Mouse (Mus musculus): Measurements from ENCODE around the gene Ccr10. TPM values are rescaled to one million over a fixed set of nuclear protein-coding genes. Genes with fewer than 3 reads are reported as not detected.

The Ccr10 gene
- polyA plus RNA-seq, 1 experiment from 2014 or later, result 0.33 TPM

GRCm38 (mm10) chr11:101176933-101177773 is 1.9 kb upstream of the Ccr10 start:
- Histone ChIP-seq H3K9me3 (ENCODE audit: control insufficient read depth, low read depth, low read length) (no peaks in the 10 kb centered on the region), H3K4me1 (ENCODE audit: control insufficient read depth, insufficient read depth, low read length) (peaks cover 33% of the 10 kb centered on the region), H3K9ac (replicated peaks; ENCODE audit: low read depth, low read length) (no peak overlapping the region), H3K4me3 (ENCODE audit: low read depth, low read length) (peak overlapping the region; percentile 6; the same call in 1 of the 2 replicates), H3K4me2 (replicated peaks; ENCODE audit: low read depth, low read length) (peak overlapping the region; percentile 49), H3K27me3 (ENCODE audit: control insufficient read depth, insufficient read depth, low read length) (peaks cover 8% of the 10 kb centered on the region; the same call in 1 of the 2 replicates), H3K36me3 (ENCODE audit: control insufficient read depth, insufficient read depth, low read length) (no peaks in the 10 kb centered on the region), H3K27ac (ENCODE audit: low read length) (no peak overlapping the region)
- WGBS, result 33% methylated on average over 22 of the region's 22 CpGs
- no peak for ATAC-seq (ENCODE audit: insufficient number of reproducible peaks, insufficient read depth, low FRiP score, low read depth)

- no peaks in the 10 kb centered on the region for H3K36me3 ChIP-seq (ENCODE audit: control insufficient read depth, insufficient read depth, low read length)
- peak overlapping the region; percentile 49 for H3K4me2 ChIP-seq (replicated peaks; ENCODE audit: low read depth, low read length)
- peaks cover 8% of the 10 kb centered on the region; the same call in 1 of the 2 replicates for H3K27me3 ChIP-seq (ENCODE audit: control insufficient read depth, insufficient read depth, low read length)
- peak overlapping the region; percentile 11 for H3K4me3 ChIP-seq (ENCODE audit: low read depth, low read length)
- ATAC-seq (ENCODE audit: insufficient number of reproducible peaks, insufficient read depth, low FRiP score, low read depth), result no peak
- no peaks in the 10 kb centered on the region for H3K9me3 ChIP-seq (ENCODE audit: control insufficient read depth, low read depth, low read length)
- H3K9ac ChIP-seq (replicated peaks; ENCODE audit: low read depth, low read length), result no peak overlapping the region
- WGBS, result 1% methylated on average over 25 of the region's 25 CpGs
- peaks cover 33% of the 10 kb centered on the region for H3K4me1 ChIP-seq (ENCODE audit: control insufficient read depth, insufficient read depth, low read length)
- H3K27ac ChIP-seq (ENCODE audit: low read length), result no peak overlapping the region
These were observed 961 bp upstream of the Ccr10 start for GRCm38 (mm10) chr11:101176117-101176691.

GRCm38 (mm10) chr11:101175636-101176116 is 433 bp upstream of the Ccr10 start:
- WGBS, result 13% methylated on average over 11 of the region's 11 CpGs
- ATAC-seq (ENCODE audit: insufficient number of reproducible peaks, insufficient read depth, low FRiP score, low read depth), result no peak
- H3K27ac ChIP-seq (ENCODE audit: low read length), result no peak overlapping the region
- peak overlapping the region; percentile 49 for H3K4me2 ChIP-seq (replicated peaks; ENCODE audit: low read depth, low read length)
- peak overlapping the region; percentile 11 for H3K4me3 ChIP-seq (ENCODE audit: low read depth, low read length)
- no peaks in the 10 kb centered on the region for H3K36me3 ChIP-seq (ENCODE audit: control insufficient read depth, insufficient read depth, low read length)
- H3K27me3 ChIP-seq (ENCODE audit: control insufficient read depth, insufficient read depth, low read length), result peaks cover 8% of the 10 kb centered on the region; the same call in 1 of the 2 replicates
- no peaks in the 10 kb centered on the region for H3K9me3 ChIP-seq (ENCODE audit: control insufficient read depth, low read depth, low read length)
- H3K4me1 ChIP-seq (ENCODE audit: control insufficient read depth, insufficient read depth, low read length), result peaks cover 33% of the 10 kb centered on the region
- H3K9ac ChIP-seq (replicated peaks; ENCODE audit: low read depth, low read length), result no peak overlapping the region

DNA sequence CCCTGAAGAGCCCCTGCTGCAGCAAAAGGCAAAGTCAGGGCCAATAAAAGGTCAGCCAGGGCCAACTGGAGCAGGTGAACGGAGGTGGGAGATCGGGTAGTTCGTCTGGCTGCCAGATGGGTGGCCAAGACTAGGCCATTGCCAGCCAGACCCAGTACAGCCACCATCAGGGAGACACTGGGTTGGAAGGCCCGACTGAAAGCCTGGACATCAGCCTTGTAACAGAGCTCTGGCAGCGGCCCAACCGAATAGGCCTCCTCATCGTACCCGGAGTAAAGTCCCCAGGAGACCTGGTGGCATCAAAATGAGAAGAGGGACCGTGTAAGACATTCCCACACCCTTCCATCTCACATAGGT is 876 bp downstream of the Ccr10 start:
- Histone ChIP-seq H3K9ac (replicated peaks; ENCODE audit: low read depth, low read length) (peak overlapping the region; percentile 33; the same call in 1 of the 2 replicates), H3K27me3 (ENCODE audit: control insufficient read depth, insufficient read depth, low read length) (peaks cover 8% of the 10 kb centered on the region; the same call in 1 of the 2 replicates), H3K27ac (ENCODE audit: low read length) (no peak overlapping the region; the same call in 1 of the 2 replicates), H3K4me3 (ENCODE audit: low read depth, low read length) (peak overlapping the region; percentile 24), H3K4me1 (ENCODE audit: control insufficient read depth, insufficient read depth, low read length) (peaks cover 33% of the 10 kb centered on the region), H3K36me3 (ENCODE audit: control insufficient read depth, insufficient read depth, low read length) (no peaks in the 10 kb centered on the region), H3K4me2 (replicated peaks; ENCODE audit: low read depth, low read length) (peak overlapping the region; percentile 79), H3K9me3 (ENCODE audit: control insufficient read depth, low read depth, low read length) (no peaks in the 10 kb centered on the region)
- no peak for ATAC-seq (ENCODE audit: insufficient number of reproducible peaks, insufficient read depth, low FRiP score, low read depth)
- 43% methylated on average over 9 of the region's 9 CpGs for WGBS

GRCm38 (mm10) chr11:101173631-101174388 is 1.4 kb downstream of the Ccr10 start:
- ATAC-seq (ENCODE audit: insufficient number of reproducible peaks, insufficient read depth, low FRiP score, low read depth), result peak; percentile 28; the same call in 1 of the 2 replicates
- peak overlapping the region; percentile 24 for H3K4me3 ChIP-seq (ENCODE audit: low read depth, low read length)
- H3K27ac ChIP-seq (ENCODE audit: low read length), result peak overlapping the region; percentile 72
- H3K27me3 ChIP-seq (ENCODE audit: control insufficient read depth, insufficient read depth, low read length), result peaks cover 8% of the 10 kb centered on the region; the same call in 1 of the 2 replicates
- H3K9ac ChIP-seq (replicated peaks; ENCODE audit: low read depth, low read length), result peak overlapping the region; percentile 33; the same call in 1 of the 2 replicates
- H3K4me1 ChIP-seq (ENCODE audit: control insufficient read depth, insufficient read depth, low read length), result peaks cover 37% of the 10 kb centered on the region
- 2% methylated on average over 61 of the region's 61 CpGs for WGBS
- peak overlapping the region; percentile 79 for H3K4me2 ChIP-seq (replicated peaks; ENCODE audit: low read depth, low read length)
- H3K36me3 ChIP-seq (ENCODE audit: control insufficient read depth, insufficient read depth, low read length), result no peaks in the 10 kb centered on the region
- H3K9me3 ChIP-seq (ENCODE audit: control insufficient read depth, low read depth, low read length), result no peaks in the 10 kb centered on the region

DNA sequence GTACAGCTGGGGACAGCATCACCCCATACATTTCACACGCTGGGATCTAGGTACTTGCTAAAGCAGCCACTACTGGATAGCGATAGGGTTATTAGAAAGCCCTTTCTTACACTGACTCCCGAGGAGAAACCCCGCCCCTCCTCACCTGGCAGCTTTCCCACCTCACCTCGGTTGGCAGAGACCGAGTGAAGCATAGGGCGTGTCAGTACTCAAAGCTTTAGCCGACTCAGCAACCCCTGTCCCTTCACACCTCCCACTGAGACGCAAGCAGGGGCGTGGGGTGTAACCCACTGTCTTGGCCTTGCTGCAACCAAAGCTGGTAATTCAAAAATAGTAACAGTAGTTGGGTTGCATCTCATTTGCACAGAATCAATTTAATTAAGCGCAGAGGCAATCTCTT is 2.1 kb downstream of the Ccr10 start:
- Histone ChIP-seq H3K9me3 (ENCODE audit: control insufficient read depth, low read depth, low read length) (no peaks in the 10 kb centered on the region), H3K27me3 (ENCODE audit: control insufficient read depth, insufficient read depth, low read length) (peaks cover 8% of the 10 kb centered on the region; the same call in 1 of the 2 replicates), H3K9ac (replicated peaks; ENCODE audit: low read depth, low read length) (no peak overlapping the region), H3K4me2 (replicated peaks; ENCODE audit: low read depth, low read length) (peak overlapping the region; percentile 79), H3K36me3 (ENCODE audit: control insufficient read depth, insufficient read depth, low read length) (peaks cover 3% of the 10 kb centered on the region; the same call in 1 of the 2 replicates), H3K4me1 (ENCODE audit: control insufficient read depth, insufficient read depth, low read length) (peaks cover 40% of the 10 kb centered on the region), H3K4me3 (ENCODE audit: low read depth, low read length) (no peak overlapping the region), H3K27ac (ENCODE audit: low read length) (peak overlapping the region; percentile 72; the same call in 1 of the 2 replicates)
- 9% methylated on average over 11 of the region's 11 CpGs for WGBS
- no peak for ATAC-seq (ENCODE audit: insufficient number of reproducible peaks, insufficient read depth, low FRiP score, low read depth)

DNA sequence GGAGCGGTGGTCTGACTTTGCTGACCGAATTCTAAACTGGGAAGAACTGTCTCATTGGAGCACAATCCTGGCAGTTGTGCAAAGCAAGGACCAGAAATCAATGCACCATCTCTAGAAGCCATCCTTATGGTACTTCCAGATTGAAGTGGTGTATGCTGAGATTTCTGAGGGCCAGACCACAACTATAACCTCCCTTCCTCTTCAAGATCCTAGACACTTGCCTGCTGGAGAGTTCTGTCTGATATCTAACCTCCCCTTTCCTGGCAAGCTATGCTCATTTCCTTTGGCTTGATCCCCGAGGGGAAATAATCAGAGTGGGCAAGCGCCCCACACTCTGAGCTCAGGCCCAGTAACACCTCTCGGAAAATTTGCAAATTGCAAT is 2.8 kb downstream of the Ccr10 start:
- 10% methylated on average over 5 of the region's 5 CpGs for WGBS
- Histone ChIP-seq H3K9ac (replicated peaks; ENCODE audit: low read depth, low read length) (peak overlapping the region; percentile 39), H3K36me3 (ENCODE audit: control insufficient read depth, insufficient read depth, low read length) (peaks cover 10% of the 10 kb centered on the region), H3K9me3 (ENCODE audit: control insufficient read depth, low read depth, low read length) (no peaks in the 10 kb centered on the region), H3K4me3 (ENCODE audit: low read depth, low read length) (peak overlapping the region; percentile 49), H3K4me2 (replicated peaks; ENCODE audit: low read depth, low read length) (peak overlapping the region; percentile 79), H3K4me1 (ENCODE audit: control insufficient read depth, insufficient read depth, low read length) (peaks cover 40% of the 10 kb centered on the region), H3K27ac (ENCODE audit: low read length) (peak overlapping the region; percentile 95), H3K27me3 (ENCODE audit: control insufficient read depth, insufficient read depth, low read length) (peaks cover 9% of the 10 kb centered on the region; the same call in 1 of the 2 replicates)
- ATAC-seq (ENCODE audit: insufficient number of reproducible peaks, insufficient read depth, low FRiP score, low read depth), result no peak

All from stomach, embryonic 14.5 days (tissue).